ENCODE assay signal across 8 mouse cellular contexts in the genomic region with DNA sequence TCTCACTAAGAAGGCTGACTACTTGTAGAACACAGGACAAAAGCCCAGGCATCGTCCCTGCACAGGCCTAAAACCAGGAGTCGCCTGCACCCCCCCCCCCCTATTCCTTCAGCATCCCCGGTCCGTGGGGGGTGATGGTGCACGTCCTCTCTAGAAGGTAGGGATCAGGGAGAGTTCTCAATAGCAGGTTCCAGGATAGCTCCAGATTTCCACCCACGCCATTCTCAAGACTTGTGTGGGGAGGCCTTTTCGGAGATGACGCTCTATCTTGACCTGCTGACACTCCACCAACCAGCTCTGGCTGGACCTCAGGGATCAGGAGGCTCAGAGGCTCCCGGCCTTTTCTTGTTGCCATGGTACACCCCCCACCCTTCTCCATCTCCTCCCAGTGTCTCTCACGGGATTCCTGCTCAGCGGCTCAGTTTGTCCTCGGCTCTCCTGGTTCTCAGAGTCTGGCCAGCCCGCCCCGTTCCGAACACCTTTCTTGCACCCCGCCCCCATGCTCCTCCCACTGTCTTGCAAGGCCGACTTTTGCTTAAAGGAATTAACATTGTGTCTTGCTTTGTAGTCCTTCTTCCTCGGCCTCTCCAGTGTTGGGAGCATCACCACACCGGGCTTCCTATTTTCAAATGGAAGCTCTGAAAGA. TPM values are rescaled to one million over a fixed set of nuclear protein-coding genes. Genes with fewer than 3 reads are reported as not detected.
DNase-seq lines count a peak whose midpoint lies in the region; ATAC-seq and TF ChIP-seq lines count a peak whose summit lies in the region.

No protein-coding gene starts in this region.

- H3K27ac ChIP-seq in heart, postnatal 0 days (ENCODE audit: low read depth): peak overlapping the region; percentile 41; the same call in 1 of the 2 replicates
- peak overlapping the region; percentile 55 for H3K27ac ChIP-seq in midbrain, embryonic 16.5 days (ENCODE audit: low read length)

- H3K36me3 ChIP-seq in heart, postnatal 0 days (replicated peaks; ENCODE audit: control insufficient read depth, insufficient read depth, low read length): no peaks in the 10 kb centered on the region
- no peaks in the 10 kb centered on the region for H3K36me3 ChIP-seq in midbrain, embryonic 16.5 days (ENCODE audit: control insufficient read depth, insufficient read depth, low read length)

- intact Hi-C loops in left cerebral cortex, postnatal 25 days (cut with DNase I): loop anchor here (1.0 to 5.0 kb wide), 3 partner anchors 28 to 414 kb away; no protein-coding TSS in a partner anchor

- no peak for TF ChIP-seq CTCF in heart, postnatal 0 days (IDR thresholded peaks at IDR 0.05; ENCODE audit: low read depth)

- H3K4me1 ChIP-seq in heart, postnatal 0 days (ENCODE audit: control insufficient read depth, insufficient read depth): no peaks in the 10 kb centered on the region
- peaks cover 10% of the 10 kb centered on the region for H3K4me1 ChIP-seq in midbrain, embryonic 16.5 days (ENCODE audit: control insufficient read depth, insufficient read depth, low read length)

- no peaks in the 10 kb centered on the region for H3K9me3 ChIP-seq in heart, postnatal 0 days (replicated peaks; ENCODE audit: control insufficient read depth, low read length)
- H3K9me3 ChIP-seq in midbrain, embryonic 16.5 days (replicated peaks; ENCODE audit: control insufficient read depth, low read length, poor library complexity, severe bottlenecking): no peaks in the 10 kb centered on the region

- H3K4me3 ChIP-seq in heart, postnatal 0 days (ENCODE audit: low read depth, low read length): no peak overlapping the region
- no peak overlapping the region for H3K4me3 ChIP-seq in midbrain, embryonic 16.5 days (ENCODE audit: low read depth, low read length)

- peak; percentile 5; the same call in 1 of the 2 replicates for ATAC-seq in heart, postnatal 0 days (ENCODE audit: insufficient read depth, low read depth)
- ATAC-seq in midbrain, embryonic 16.5 days: peak; percentile 52

- no peak for TF ChIP-seq EP300 in heart, postnatal 0 days (IDR thresholded peaks at IDR 0.05; ENCODE audit: low read depth)

- no peak overlapping the region for H3K9ac ChIP-seq in heart, postnatal 0 days (replicated peaks; ENCODE audit: low read depth, low read length)
- peak overlapping the region; percentile 61 for H3K9ac ChIP-seq in midbrain, embryonic 16.5 days (ENCODE audit: low read depth, low read length)

- peak; percentile 60 for DNase-seq in kidney, postnatal 10 days
- DNase-seq in kidney, adult 8-10 months: no peak
- DNase-seq in cerebellum, postnatal 36 days: peak; percentile 49 to 50
- DNase-seq in heart, postnatal 0 days (ENCODE audit: low spot score): no peak
- DNase-seq in layer of hippocampus, adult 9-11 months: no peak
- no peak for DNase-seq in left cerebral cortex, postnatal 25 days (ENCODE audit: low spot score in 2 of 2)
- DNase-seq in right cerebral cortex, postnatal 25 days: no peak

- H3K27me3 ChIP-seq in heart, postnatal 0 days (ENCODE audit: control insufficient read depth, insufficient read depth, low read length): peaks cover 15% of the 10 kb centered on the region; the same call in 1 of the 2 replicates
- H3K27me3 ChIP-seq in midbrain, embryonic 16.5 days (ENCODE audit: control insufficient read depth, insufficient read depth, low read depth, low read length): no peaks in the 10 kb centered on the region

- WGBS in heart, postnatal 0 days: 24% methylated on average over 19 of the region's 19 CpGs
- 5% methylated on average over 19 of the region's 19 CpGs for WGBS in midbrain, embryonic 16.5 days

- no peak overlapping the region for H3K4me2 ChIP-seq in heart, postnatal 0 days (ENCODE audit: low read depth, low read length)
- H3K4me2 ChIP-seq in midbrain, embryonic 16.5 days (ENCODE audit: low read length): peak overlapping the region; percentile 45

RNA-seq across cellular contexts. Expression of a gene that starts 9.6 kb away (rescaled TPM):
- total RNA-seq in heart, postnatal 0 days (2014; rRNA removed; ENCODE audit: low replicate concordance): not detected in 2 replicates
- polyA plus RNA-seq in heart, postnatal 0 days (2015; fragmentation: Nextera tagmentation; extraction: Ambion mirVana): 2.5 and 2.6 TPM in 2 replicates
- 3.7 and 4.4 TPM in 2 replicates for polyA plus RNA-seq in midbrain, embryonic 16.5 days (2015; fragmentation: Nextera tagmentation; extraction: Ambion mirVana)
- 1 to 10 TPM; 4.6 to 6.7 TPM for total RNA-seq in left cerebral cortex, postnatal 25 days (2021)

RNA-seq across cellular contexts. Expression of a gene that starts 10.4 kb away (rescaled TPM):
- 11.4 and 38.8 TPM in 2 replicates for total RNA-seq in heart, postnatal 0 days (2014; rRNA removed; ENCODE audit: low replicate concordance)
- polyA plus RNA-seq in heart, postnatal 0 days (2015; fragmentation: Nextera tagmentation; extraction: Ambion mirVana): 21.1 and 21.6 TPM in 2 replicates
- polyA plus RNA-seq in midbrain, embryonic 16.5 days (2015; fragmentation: Nextera tagmentation; extraction: Ambion mirVana): 26.4 and 29.3 TPM in 2 replicates
- total RNA-seq in left cerebral cortex, postnatal 25 days (2021): 10 to 100 TPM; 39.9 TPM

RNA-seq across cellular contexts. Expression of a gene that starts 16.9 kb away (rescaled TPM):
- 19.0 and 25.5 TPM in 2 replicates for total RNA-seq in heart, postnatal 0 days (2014; rRNA removed; ENCODE audit: low replicate concordance)
- polyA plus RNA-seq in heart, postnatal 0 days (2015; fragmentation: Nextera tagmentation; extraction: Ambion mirVana): 5.8 and 6.1 TPM in 2 replicates
- polyA plus RNA-seq in midbrain, embryonic 16.5 days (2015; fragmentation: Nextera tagmentation; extraction: Ambion mirVana): 0.93 and 1.2 TPM in 2 replicates
- 1 to 10 TPM; 1.3 to 1.4 TPM for total RNA-seq in left cerebral cortex, postnatal 25 days (2021)

RNA-seq across cellular contexts. Expression of a gene that starts 57.5 kb away (rescaled TPM):
- total RNA-seq in heart, postnatal 0 days (2014; rRNA removed; ENCODE audit: low replicate concordance): not detected in 2 replicates
- polyA plus RNA-seq in heart, postnatal 0 days (2015; fragmentation: Nextera tagmentation; extraction: Ambion mirVana): not detected in 2 replicates
- polyA plus RNA-seq in midbrain, embryonic 16.5 days (2015; fragmentation: Nextera tagmentation; extraction: Ambion mirVana): 0.20 and 0.36 TPM in 2 replicates
- 1 to 10 TPM in 1 of 2 experiments, under 1 TPM in 1; 0.64 to 1.5 TPM for total RNA-seq in left cerebral cortex, postnatal 25 days (2021)

Comparison
In these comparisons a context has a peak if more than half of its experiments do, and no peak if none do; other contexts are left out.
1. DNase-seq: peak in kidney, postnatal 10 days (single experiment) and cerebellum, postnatal 36 days (2 of 2); none in kidney, adult 8-10 months (0 of 2), heart, postnatal 0 days (single experiment), layer of hippocampus, adult 9-11 months (single experiment), left cerebral cortex, postnatal 25 days (0 of 2) and right cerebral cortex, postnatal 25 days (single experiment).